Mouse (Mus musculus) cerebellum, postnatal 4 days (tissue): ENCODE measurements at regions not wholly inside any gene's neighbourhood (a gene's known extent, or its start where the extent isn't known, plus 50 kb on each side); places are given as distances from the start of the nearest gene placed in this dataset.

Source experiments
- DNase-seq, 2 experiments: peaks; one replicate each; pipeline ENCODE4 v3.0.0; 2022; ENCODE audit warnings: low spot score in 2 of 2, mixed read lengths in 1 of 2

GRCm38 (mm10) chr14:102925769-102926443, 56.5 kb downstream of the Kctd12 start:
- DNase-seq, result peak in 1 of 2 experiments; percentile 18

- DNase-seq, result no peak
Measured at GRCm38 (mm10) chr14:102924674-102925073, 57.8 kb downstream of the Kctd12 start.

- no peak for DNase-seq
Measured at GRCm38 (mm10) chr14:102922496-102922993, 59.9 kb downstream of the Kctd12 start.

GRCm38 (mm10) chr14:102920415-102920814, 62.0 kb downstream of the Kctd12 start:
- DNase-seq, result no peak

GRCm38 (mm10) chr14:102919261-102919801, 63.1 kb downstream of the Kctd12 start:
- no peak for DNase-seq

GRCm38 (mm10) chr14:102917929-102918328, 64.5 kb downstream of the Kctd12 start:
- DNase-seq, result no peak

- DNase-seq, result peak in 1 of 2 experiments; percentile 49
Measured at GRCm38 (mm10) chr14:102915918-102916317, 66.5 kb downstream of the Kctd12 start.

- DNase-seq, result no peak
Measured at GRCm38 (mm10) chr14:102911582-102911981, 70.9 kb downstream of the Kctd12 start.

- DNase-seq, result no peak
Measured at GRCm38 (mm10) chr14:102908990-102909389, 73.4 kb downstream of the Kctd12 start.

- DNase-seq, result no peak
Measured at GRCm38 (mm10) chr14:102907411-102908103, 74.9 kb downstream of the Kctd12 start.

GRCm38 (mm10) chr14:102906826-102907225, 75.6 kb downstream of the Kctd12 start:
- DNase-seq, result no peak

GRCm38 (mm10) chr14:102906286-102906685, 76.2 kb downstream of the Kctd12 start:
- DNase-seq, result no peak

- DNase-seq, result peak; percentile 33 to 68
Measured at GRCm38 (mm10) chr14:102902906-102903305, 79.5 kb downstream of the Kctd12 start.

GRCm38 (mm10) chr14:102902236-102902635, 80.2 kb downstream of the Kctd12 start:
- DNase-seq, result no peak

GRCm38 (mm10) chr14:102898445-102898844, 84.0 kb downstream of the Kctd12 start:
- no peak for DNase-seq

- no peak for DNase-seq
Measured at GRCm38 (mm10) chr14:102897039-102897438, 85.4 kb downstream of the Kctd12 start.

GRCm38 (mm10) chr14:102896527-102896926, 85.9 kb downstream of the Kctd12 start:
- DNase-seq, result no peak

GRCm38 (mm10) chr14:102893241-102893640, 89.2 kb downstream of the Kctd12 start:
- DNase-seq, result no peak

- no peak for DNase-seq
Measured at GRCm38 (mm10) chr14:102891552-102891951, 90.9 kb downstream of the Kctd12 start.

- no peak for DNase-seq
Measured at GRCm38 (mm10) chr14:102885240-102885598, 97.2 kb downstream of the Kctd12 start.

- no peak for DNase-seq
Measured at GRCm38 (mm10) chr14:102884539-102885239, 97.7 kb downstream of the Kctd12 start.
